Mouse (Mus musculus) MEL (cell line): ENCODE measurements around the gene Gm17581. TPM values are rescaled to one million over a fixed set of nuclear protein-coding genes. Genes with fewer than 3 reads are reported as not detected.

ENCODE experiments used
- DNase-seq: peaks from one replicate; pipeline ENCODE4 v3.0.0; 2011; ENCODE audit warnings: low read depth, low spot score
- H3K27ac ChIP-seq: 2 replicates; pipeline ENCODE4 v1.5.1; 2012; ENCODE audit warnings: low read depth, mild to moderate bottlenecking, control low read depth, low read length, moderate library complexity; ENCODE audit not compliant: control insufficient read depth
- H3K27me3 ChIP-seq, 2 experiments: fragments of 150-350 bp in 1 of 2; sonication (generic) in 1 of 2; 2 replicates each; pipeline ENCODE4 v1.6.1; 2012; ENCODE audit warnings: low read length in 2 of 2, mild to moderate bottlenecking in 2 of 2, improper control_type of control experiment in 1 of 2, moderate library complexity in 1 of 2; ENCODE audit not compliant: insufficient read depth in 2 of 2, control insufficient read depth in 1 of 2
- H3K36me3 ChIP-seq, 2 experiments: 2 replicates each; pipeline ENCODE4 v1.6.1; 2012 to 2014; ENCODE audit warnings: low read length in 2 of 2, improper control_type of control experiment in 1 of 2, inconsistent platforms in 1 of 2, mild to moderate bottlenecking in 1 of 2; ENCODE audit not compliant: insufficient read depth in 2 of 2, control insufficient read depth in 1 of 2
- H3K4me1 ChIP-seq, 2 experiments: fragments of 150-350 bp in 1 of 2; sonication (generic) in 1 of 2; 2 replicates each; pipeline ENCODE4 v1.6.1; 2012; ENCODE audit warnings: low read length in 2 of 2, improper control_type of control experiment in 1 of 2, mild to moderate bottlenecking in 1 of 2; ENCODE audit not compliant: insufficient read depth in 2 of 2, control insufficient read depth in 1 of 2
- H3K4me3 ChIP-seq, 2 experiments: fragments of 150-350 bp in 1 of 2; sonication (generic) in 1 of 2; 2 replicates each; pipeline ENCODE4 v1.5.1; 2012; ENCODE audit warnings: low read depth in 2 of 2, low read length in 2 of 2, mild to moderate bottlenecking in 2 of 2, moderate library complexity in 2 of 2, control low read depth in 1 of 2, improper control_type of control experiment in 1 of 2; ENCODE audit not compliant: control insufficient read depth in 1 of 2, insufficient read depth in 1 of 2
- H3K79me2 ChIP-seq: 2 replicates; pipeline ENCODE4 v1.6.1; 2012; ENCODE audit warnings: mild to moderate bottlenecking, low read length, moderate library complexity; ENCODE audit not compliant: control insufficient read depth, poor library complexity, insufficient read depth
- H3K9ac ChIP-seq: 2 replicates; pipeline ENCODE4 v1.6.1; 2012; ENCODE audit warnings: low read depth, mild to moderate bottlenecking, control low read depth, low read length, moderate library complexity; ENCODE audit not compliant: control insufficient read depth, poor library complexity, severe bottlenecking
- H3K9me3 ChIP-seq: fragments of 150-350 bp; sonication (generic); replicated peaks from 2 replicates; pipeline ENCODE4 v1.6.1; 2012; ENCODE audit warnings: mild to moderate bottlenecking, low read length, improper control_type of control experiment, moderate library complexity; ENCODE audit not compliant: insufficient read depth
- BHLHE40 ChIP-seq: IDR thresholded peaks from 2 replicates; pipeline ENCODE4 v1.6.1; 2012; ENCODE audit warnings: low read depth, mild to moderate bottlenecking, inconsistent platforms, low read length, improper control_type of control experiment, borderline replicate concordance
- CHD2 ChIP-seq: IDR thresholded peaks from 2 replicates; pipeline ENCODE4 v1.6.1; 2011; ENCODE audit warnings: low read length, improper control_type of control experiment
- CTCF ChIP-seq, 3 experiments: IDR thresholded peaks in 2 of 3; conservative IDR thresholded peaks in 1 of 3; 2 replicates each; pipeline ENCODE4 v1.5.1; 2011 to 2012; ENCODE audit warnings: low read length in 3 of 3, low read depth in 2 of 3, mild to moderate bottlenecking in 2 of 3, improper control_type of control experiment in 1 of 3, inconsistent platforms in 1 of 3, mixed read lengths in 1 of 3, moderate library complexity in 1 of 3; ENCODE audit not compliant: control insufficient read depth in 1 of 3, insufficient read depth in 1 of 3, poor library complexity in 1 of 3, severe bottlenecking in 1 of 3
- E2F4 ChIP-seq: IDR thresholded peaks from 2 replicates; pipeline ENCODE4 v1.6.1; 2011; ENCODE audit warnings: low read depth, low read length, improper control_type of control experiment, borderline replicate concordance
- ELF1 ChIP-seq: IDR thresholded peaks from 2 replicates; pipeline ENCODE4 v1.6.1; 2014; ENCODE audit warnings: low read depth, mild to moderate bottlenecking, inconsistent platforms, low read length, improper control_type of control experiment, moderate library complexity
- ETS1 ChIP-seq: IDR thresholded peaks from 2 replicates; pipeline ENCODE4 v1.6.1; 2012; ENCODE audit warnings: low read depth, mild to moderate bottlenecking, inconsistent platforms, low read length, improper control_type of control experiment, moderate library complexity
- GATA1 ChIP-seq: IDR thresholded peaks from 2 replicates; pipeline ENCODE4 v1.6.1; 2011; ENCODE audit warnings: low read depth, low read length, improper control_type of control experiment
- HCFC1 ChIP-seq: IDR thresholded peaks from 2 replicates; pipeline ENCODE4 v1.6.1; 2012; ENCODE audit warnings: low read depth, mild to moderate bottlenecking, inconsistent platforms, low read length, improper control_type of control experiment, moderate library complexity
- KAT2A ChIP-seq: conservative IDR thresholded peaks from 2 replicates; pipeline ENCODE4 v1.6.1; 2012; ENCODE audit warnings: low read depth, low read length, improper control_type of control experiment, inconsistent platforms
- MAX ChIP-seq: IDR thresholded peaks from 2 replicates; pipeline ENCODE4 v1.6.1; 2011; ENCODE audit warnings: low read length, improper control_type of control experiment
- MAZ ChIP-seq: IDR thresholded peaks from 2 replicates; pipeline ENCODE4 v1.6.1; 2012; ENCODE audit warnings: low read depth, mild to moderate bottlenecking, inconsistent platforms, low read length, improper control_type of control experiment
- MYB ChIP-seq: IDR thresholded peaks from 2 replicates; pipeline ENCODE4 v1.6.1; 2011; ENCODE audit warnings: mild to moderate bottlenecking, low read depth, low read length, improper control_type of control experiment
- NELFE ChIP-seq: IDR thresholded peaks from 2 replicates; pipeline ENCODE4 v1.6.1; 2011; ENCODE audit warnings: low read depth, low read length, improper control_type of control experiment
- POLR2A ChIP-seq, 2 experiments: IDR thresholded peaks; 2 replicates each; pipeline ENCODE4 v1.6.1; 2011 to 2012; ENCODE audit warnings: low read length in 2 of 2, mild to moderate bottlenecking in 2 of 2, control low read depth in 1 of 2, improper control_type of control experiment in 1 of 2, low read depth in 1 of 2, moderate library complexity in 1 of 2; ENCODE audit not compliant: control insufficient read depth in 1 of 2, insufficient read depth in 1 of 2, poor library complexity in 1 of 2
- POLR2AphosphoS2 ChIP-seq: IDR thresholded peaks from 2 replicates; pipeline ENCODE4 v1.6.1; 2011; ENCODE audit warnings: low read length, improper control_type of control experiment
- RAD21 ChIP-seq: IDR thresholded peaks from 2 replicates; pipeline ENCODE4 v1.6.1; 2011; ENCODE audit warnings: mild to moderate bottlenecking, low read depth, low read length, improper control_type of control experiment
- UBTF ChIP-seq: IDR thresholded peaks from 2 replicates; pipeline ENCODE4 v1.6.1; 2012; ENCODE audit warnings: low read depth, mild to moderate bottlenecking, inconsistent platforms, low read length, improper control_type of control experiment, moderate library complexity, borderline replicate concordance; ENCODE audit not compliant: insufficient read depth
- USF2 ChIP-seq, 2 experiments: IDR thresholded peaks; 2 replicates each; pipeline ENCODE4 v1.6.1; 2011 to 2012; ENCODE audit warnings: improper control_type of control experiment in 2 of 2, low read length in 2 of 2, borderline replicate concordance in 1 of 2, inconsistent platforms in 1 of 2, low read depth in 1 of 2, mild to moderate bottlenecking in 1 of 2; ENCODE audit not compliant: insufficient read depth in 1 of 2
- ZC3H11A ChIP-seq: IDR thresholded peaks from 2 replicates; pipeline ENCODE4 v1.6.1; 2012; ENCODE audit warnings: low read depth, mild to moderate bottlenecking, inconsistent platforms, low read length, improper control_type of control experiment
- ZMIZ1 ChIP-seq: IDR thresholded peaks from 2 replicates; pipeline ENCODE4 v1.6.1; 2012; ENCODE audit warnings: low read depth, mild to moderate bottlenecking, inconsistent platforms, low read length, improper control_type of control experiment, moderate library complexity
- polyA plus RNA-seq, 2 experiments: library from polyadenylated mRNA; stranded (reverse) in 1 of 2; unstranded in 1 of 2; fragments of >175 nt in 1 of 2; fragments of >200 nt in 1 of 2; gene quantifications; 2 replicates each; pipeline versions ENCODE4 v1.2.1 to v1.2.4; 2012; ENCODE audit warnings: low replicate concordance in 2 of 2, low read depth in 1 of 2; ENCODE audit not compliant: insufficient read length in 2 of 2, insufficient read depth in 1 of 2, missing spikeins in 1 of 2
- total RNA-seq: library from RNA; depleted of rRNA; stranded (reverse); fragments of 300-350 nt; gene quantifications from 2 replicates; pipeline ENCODE4 v1.2.3, GENCODE M21; 2012

Gene Gm17581
- total and polyA plus RNA-seq, 3 experiments: not detected

GRCm38 (mm10) chr2:155775685-155776263 is 40.1 kb upstream of the Gm17581 start:
- Histone ChIP-seq H3K9me3 (no peaks in the 10 kb centered on the region), H3K79me2 (no peaks in the 10 kb centered on the region), H3K27me3 (peaks cover 0 to 3% of the 10 kb centered on the region in 2 experiments), H3K36me3 (no peaks in the 10 kb centered on the region), H3K4me1 (0 out of 4 replicates have a peak, but pooled peaks cover 0 to 5% of the 10 kb centered on the region in 2 experiments), H3K27ac (no peak overlapping the region), H3K4me3 (no peak overlapping the region), H3K9ac (no peak overlapping the region)
- no peak for DNase-seq
- TF ChIP-seq HCFC1 (no peak), POLR2A (IDR thresholded peaks at IDR 0.05; ENCODE audit: control insufficient read depth in 1 of 2, insufficient read depth in 1 of 2, low read depth in 1 of 2, low read length in 2 of 2, poor library complexity in 1 of 2) (no peak), ZMIZ1 (no peak), CHD2 (no peak), ELF1 (no peak), UBTF (no peak), MYB (no peak), KAT2A (no peak), POLR2AphosphoS2 (no peak), RAD21 (no peak), ZC3H11A (no peak), CTCF (IDR thresholded peaks at IDR 0.05 in 2 of 3, conservative IDR thresholded peaks at IDR 0.05 in 1 of 3; ENCODE audit: control insufficient read depth in 1 of 3, insufficient read depth in 1 of 3, low read depth in 2 of 3, low read length in 3 of 3, poor library complexity in 1 of 3, severe bottlenecking in 1 of 3) (no peak), E2F4 (no peak), GATA1 (no peak), BHLHE40 (no peak), USF2 (IDR thresholded peaks at IDR 0.05; ENCODE audit: borderline replicate concordance in 1 of 2, insufficient read depth in 1 of 2, low read depth in 1 of 2, low read length in 2 of 2) (no peak), ETS1 (no peak), NELFE (no peak), MAX (no peak), MAZ (no peak)
